Mouse (Mus musculus): ENCODE data around the gene Olfr309.
"Not testable (repeated sequence)": the region's sequence is repeated elsewhere in the genome, so short reads cannot be mapped to it uniquely, and the experiment has no call there.

The Olfr309 gene

GRCm38 (mm10) chr7:86313608-86314007, at the start of gene Olfr309:
Gene Olfr309 (minus strand): TSS chr7:86313708.
- DNase-seq = no peak

GRCm38 (mm10) chr7:86346296-86346695, 32.8 kb upstream of the Olfr309 start:
- DNase-seq = not testable (repeated sequence)

- no peak for DNase-seq
Observed at GRCm38 (mm10) chr7:86344253-86344652, 30.7 kb upstream of the Olfr309 start.

- no peak for DNase-seq
Observed at GRCm38 (mm10) chr7:86342881-86343565, 29.5 kb upstream of the Olfr309 start.

- DNase-seq = no peak
Observed at GRCm38 (mm10) chr7:86337486-86337885, 24.0 kb upstream of the Olfr309 start, which contains the start of gene Olfr307. Gene Olfr307 (minus strand): TSS chr7:86337586.

GRCm38 (mm10) chr7:86325530-86325929, 12.0 kb upstream of the Olfr309 start, which contains the start of gene Olfr308:
Gene Olfr308 (minus strand): TSS chr7:86325630.
- no peak for DNase-seq

GRCm38 (mm10) chr7:86321323-86321722, 7.8 kb upstream of the Olfr309 start:
- no peak for DNase-seq

GRCm38 (mm10) chr7:86277072-86277471, 36.4 kb downstream of the Olfr309 start, which contains the start of gene Olfr310:
Gene Olfr310 (minus strand): TSS chr7:86277172.
- no peak for DNase-seq
